Mouse (Mus musculus) spleen, adult 2 months (tissue): Measurements from ENCODE around the gene Tmprss5.

Source experiments
- CTCF ChIP-seq: fragments of 200-500 bp; IDR thresholded peaks from 2 replicates; pipeline ENCODE4 v1.5.1; 2011; ENCODE audit warnings: mild to moderate bottlenecking, inconsistent platforms; ENCODE audit not compliant: insufficient read depth, insufficient read length, insufficient replicate concordance; ENCODE audit errors: extremely low read depth
- POLR2A ChIP-seq: fragments of 200-500 bp; IDR thresholded peaks from 2 replicates; pipeline ENCODE4 v1.6.1; 2011; ENCODE audit warnings: low read depth, low read length, inconsistent platforms

- TF ChIP-seq CTCF, result no peak
- TF ChIP-seq POLR2A, result no peak
Measured at GRCm38 (mm10) chr9:49109101-49109500, 28.0 kb downstream of the Tmprss5 start.
